Mouse (Mus musculus): ENCODE data around the gene Grip1. TPM values are rescaled to one million over a fixed set of nuclear protein-coding genes. Genes with fewer than 3 reads are reported as not detected.

Gene Grip1
- polyA plus RNA-seq, 1 experiment from 2014 or later, result 1.8 TPM

GRCm38 (mm10) chr10:120012331-120012730 lies 558.7 kb downstream of the Grip1 start:
- Histone ChIP-seq H3K27me3 (ENCODE audit: control insufficient read depth, insufficient read depth, low read depth, low read length) (no peaks in the 10 kb centered on the region), H3K4me3 (ENCODE audit: low read length) (no peak overlapping the region), H3K36me3 (ENCODE audit: control insufficient read depth, insufficient read depth, low read length) (no peaks in the 10 kb centered on the region), H3K4me1 (replicated peaks; ENCODE audit: control insufficient read depth, insufficient read depth, low read length) (no peaks in the 10 kb centered on the region), H3K9me3 (ENCODE audit: control insufficient read depth, low read length) (no peaks in the 10 kb centered on the region), H3K27ac (ENCODE audit: low read length) (no peak overlapping the region), H3K4me2 (ENCODE audit: low read depth, low read length) (no peak overlapping the region), H3K9ac (ENCODE audit: low read length) (no peak overlapping the region)
- ATAC-seq (ENCODE audit: low read depth), result no peak
- WGBS, result 83% methylated on average over 13 of the region's 13 CpGs

- H3K36me3 ChIP-seq (ENCODE audit: control insufficient read depth, insufficient read depth, low read length), result no peaks in the 10 kb centered on the region
- H3K4me3 ChIP-seq (ENCODE audit: low read length), result no peak overlapping the region
- H3K9ac ChIP-seq (ENCODE audit: low read length), result no peak overlapping the region
- 56% methylated on average over 3 of the region's 3 CpGs for WGBS
- no peak for ATAC-seq (ENCODE audit: low read depth)
- H3K27me3 ChIP-seq (ENCODE audit: control insufficient read depth, insufficient read depth, low read depth, low read length), result no peaks in the 10 kb centered on the region
- H3K4me2 ChIP-seq (ENCODE audit: low read depth, low read length), result no peak overlapping the region
- H3K9me3 ChIP-seq (ENCODE audit: control insufficient read depth, low read length), result no peaks in the 10 kb centered on the region
- no peaks in the 10 kb centered on the region for H3K4me1 ChIP-seq (replicated peaks; ENCODE audit: control insufficient read depth, insufficient read depth, low read length)
- H3K27ac ChIP-seq (ENCODE audit: low read length), result no peak overlapping the region
These were observed 561.5 kb downstream of the Grip1 start for GRCm38 (mm10) chr10:120015117-120015516.

GRCm38 (mm10) chr10:120026437-120026836 lies 572.8 kb downstream of the Grip1 start:
- Histone ChIP-seq H3K27ac (ENCODE audit: low read length) (no peak overlapping the region), H3K4me3 (ENCODE audit: low read length) (no peak overlapping the region), H3K27me3 (ENCODE audit: control insufficient read depth, insufficient read depth, low read depth, low read length) (no peaks in the 10 kb centered on the region), H3K4me1 (replicated peaks; ENCODE audit: control insufficient read depth, insufficient read depth, low read length) (no peaks in the 10 kb centered on the region), H3K9me3 (ENCODE audit: control insufficient read depth, low read length) (no peaks in the 10 kb centered on the region), H3K9ac (ENCODE audit: low read length) (no peak overlapping the region), H3K36me3 (ENCODE audit: control insufficient read depth, insufficient read depth, low read length) (no peaks in the 10 kb centered on the region), H3K4me2 (ENCODE audit: low read depth, low read length) (no peak overlapping the region)
- ATAC-seq (ENCODE audit: low read depth), result no peak
- 79% methylated on average over 10 of the region's 10 CpGs for WGBS

GRCm38 (mm10) chr10:120030901-120031300 lies 577.3 kb downstream of the Grip1 start:
- Histone ChIP-seq H3K9ac (ENCODE audit: low read length) (no peak overlapping the region), H3K36me3 (ENCODE audit: control insufficient read depth, insufficient read depth, low read length) (no peaks in the 10 kb centered on the region), H3K4me1 (replicated peaks; ENCODE audit: control insufficient read depth, insufficient read depth, low read length) (no peaks in the 10 kb centered on the region), H3K27ac (ENCODE audit: low read length) (no peak overlapping the region), H3K9me3 (ENCODE audit: control insufficient read depth, low read length) (no peaks in the 10 kb centered on the region), H3K4me3 (ENCODE audit: low read length) (no peak overlapping the region), H3K4me2 (ENCODE audit: low read depth, low read length) (no peak overlapping the region), H3K27me3 (ENCODE audit: control insufficient read depth, insufficient read depth, low read depth, low read length) (no peaks in the 10 kb centered on the region)
- ATAC-seq (ENCODE audit: low read depth), result no peak
- 85% methylated on average over 6 of the region's 6 CpGs for WGBS

GRCm38 (mm10) chr10:120031316-120031715 lies 577.7 kb downstream of the Grip1 start:
- no peak overlapping the region for H3K27ac ChIP-seq (ENCODE audit: low read length)
- H3K36me3 ChIP-seq (ENCODE audit: control insufficient read depth, insufficient read depth, low read length), result no peaks in the 10 kb centered on the region
- no peaks in the 10 kb centered on the region for H3K27me3 ChIP-seq (ENCODE audit: control insufficient read depth, insufficient read depth, low read depth, low read length)
- no peak overlapping the region for H3K9ac ChIP-seq (ENCODE audit: low read length)
- no peak for ATAC-seq (ENCODE audit: low read depth)
- 85% methylated on average over 8 of the region's 8 CpGs for WGBS
- H3K4me2 ChIP-seq (ENCODE audit: low read depth, low read length), result no peak overlapping the region
- H3K9me3 ChIP-seq (ENCODE audit: control insufficient read depth, low read length), result no peaks in the 10 kb centered on the region
- H3K4me1 ChIP-seq (replicated peaks; ENCODE audit: control insufficient read depth, insufficient read depth, low read length), result no peaks in the 10 kb centered on the region
- no peak overlapping the region for H3K4me3 ChIP-seq (ENCODE audit: low read length)

- WGBS, result 81% methylated on average over 9 of the region's 9 CpGs
- Histone ChIP-seq H3K27ac (ENCODE audit: low read length) (no peak overlapping the region), H3K4me3 (ENCODE audit: low read length) (no peak overlapping the region), H3K27me3 (ENCODE audit: control insufficient read depth, insufficient read depth, low read depth, low read length) (no peaks in the 10 kb centered on the region), H3K4me1 (replicated peaks; ENCODE audit: control insufficient read depth, insufficient read depth, low read length) (no peaks in the 10 kb centered on the region), H3K36me3 (ENCODE audit: control insufficient read depth, insufficient read depth, low read length) (no peaks in the 10 kb centered on the region), H3K9ac (ENCODE audit: low read length) (no peak overlapping the region), H3K4me2 (ENCODE audit: low read depth, low read length) (no peak overlapping the region), H3K9me3 (ENCODE audit: control insufficient read depth, low read length) (no peaks in the 10 kb centered on the region)
- no peak for ATAC-seq (ENCODE audit: low read depth)
These were observed 580.2 kb downstream of the Grip1 start for GRCm38 (mm10) chr10:120033866-120034265.

GRCm38 (mm10) chr10:120035211-120035733 lies 581.6 kb downstream of the Grip1 start:
- Histone ChIP-seq H3K27me3 (ENCODE audit: control insufficient read depth, insufficient read depth, low read depth, low read length) (no peaks in the 10 kb centered on the region), H3K9me3 (ENCODE audit: control insufficient read depth, low read length) (no peaks in the 10 kb centered on the region), H3K27ac (ENCODE audit: low read length) (no peak overlapping the region), H3K4me3 (ENCODE audit: low read length) (no peak overlapping the region), H3K9ac (ENCODE audit: low read length) (no peak overlapping the region), H3K4me2 (ENCODE audit: low read depth, low read length) (no peak overlapping the region), H3K36me3 (ENCODE audit: control insufficient read depth, insufficient read depth, low read length) (no peaks in the 10 kb centered on the region), H3K4me1 (replicated peaks; ENCODE audit: control insufficient read depth, insufficient read depth, low read length) (no peaks in the 10 kb centered on the region)
- ATAC-seq (ENCODE audit: low read depth), result no peak
- WGBS, result 60% methylated on average over 15 of the region's 15 CpGs

- Histone ChIP-seq H3K27ac (ENCODE audit: low read length) (no peak overlapping the region), H3K4me2 (ENCODE audit: low read depth, low read length) (no peak overlapping the region), H3K9ac (ENCODE audit: low read length) (no peak overlapping the region), H3K27me3 (ENCODE audit: control insufficient read depth, insufficient read depth, low read depth, low read length) (no peaks in the 10 kb centered on the region), H3K4me1 (replicated peaks; ENCODE audit: control insufficient read depth, insufficient read depth, low read length) (no peaks in the 10 kb centered on the region), H3K4me3 (ENCODE audit: low read length) (no peak overlapping the region), H3K36me3 (ENCODE audit: control insufficient read depth, insufficient read depth, low read length) (no peaks in the 10 kb centered on the region), H3K9me3 (ENCODE audit: control insufficient read depth, low read length) (no peaks in the 10 kb centered on the region)
- no peak for ATAC-seq (ENCODE audit: low read depth)
- 68% methylated on average over 6 of the region's 6 CpGs for WGBS
These were observed 582.2 kb downstream of the Grip1 start for GRCm38 (mm10) chr10:120035824-120036223.

GRCm38 (mm10) chr10:120038194-120038593 lies 584.6 kb downstream of the Grip1 start:
- Histone ChIP-seq H3K36me3 (ENCODE audit: control insufficient read depth, insufficient read depth, low read length) (no peaks in the 10 kb centered on the region), H3K4me2 (ENCODE audit: low read depth, low read length) (no peak overlapping the region), H3K27ac (ENCODE audit: low read length) (no peak overlapping the region), H3K27me3 (ENCODE audit: control insufficient read depth, insufficient read depth, low read depth, low read length) (no peaks in the 10 kb centered on the region), H3K4me1 (replicated peaks; ENCODE audit: control insufficient read depth, insufficient read depth, low read length) (no peaks in the 10 kb centered on the region), H3K4me3 (ENCODE audit: low read length) (no peak overlapping the region), H3K9me3 (ENCODE audit: control insufficient read depth, low read length) (no peaks in the 10 kb centered on the region), H3K9ac (ENCODE audit: low read length) (no peak overlapping the region)
- ATAC-seq (ENCODE audit: low read depth), result no peak
- WGBS, result 90% methylated on average over 5 of the region's 5 CpGs

GRCm38 (mm10) chr10:120044237-120044636 lies 590.6 kb downstream of the Grip1 start:
- Histone ChIP-seq H3K36me3 (ENCODE audit: control insufficient read depth, insufficient read depth, low read length) (no peaks in the 10 kb centered on the region), H3K4me1 (replicated peaks; ENCODE audit: control insufficient read depth, insufficient read depth, low read length) (no peaks in the 10 kb centered on the region), H3K27ac (ENCODE audit: low read length) (no peak overlapping the region), H3K9me3 (ENCODE audit: control insufficient read depth, low read length) (no peaks in the 10 kb centered on the region), H3K4me3 (ENCODE audit: low read length) (no peak overlapping the region), H3K27me3 (ENCODE audit: control insufficient read depth, insufficient read depth, low read depth, low read length) (no peaks in the 10 kb centered on the region), H3K4me2 (ENCODE audit: low read depth, low read length) (no peak overlapping the region), H3K9ac (ENCODE audit: low read length) (no peak overlapping the region)
- 90% methylated on average over 6 of the region's 6 CpGs for WGBS
- no peak for ATAC-seq (ENCODE audit: low read depth)
